Comparison of ENCODE assay signal across 10 mouse cellular contexts in genomic region chr9:106406443-106407078, GRCm38 (mm10). TPM values are rescaled to one million over a fixed set of nuclear protein-coding genes. Genes with fewer than 3 reads are reported as not detected.
DNase-seq lines count a peak whose midpoint lies in the region; ATAC-seq and TF ChIP-seq lines count a peak whose summit lies in the region.
"Had no signal": no experiment of that assay in that cellular context is flagged by ENCODE, and none has a peak within 500 bp of the region (broad histone marks: within the 10 kb centered on the region; RNA-seq: fewer than 3 reads in every experiment).

No protein-coding gene starts in this region.

- H3K27ac ChIP-seq in stomach, embryonic 14.5 days (ENCODE audit: low read length) = no peak overlapping the region
- no peak overlapping the region; the same call in 1 of the 2 replicates for H3K27ac ChIP-seq in stomach, postnatal 0 days (replicated peaks)
- no peak overlapping the region for H3K27ac ChIP-seq in kidney, postnatal 0 days
- H3K27ac ChIP-seq in hindbrain, embryonic 11.5 days (ENCODE audit: low read depth, low read length) = no peak overlapping the region

- no peak overlapping the region for H3K4me3 ChIP-seq in stomach, embryonic 14.5 days (ENCODE audit: low read depth, low read length)
- no peak overlapping the region for H3K4me3 ChIP-seq in stomach, postnatal 0 days (ENCODE audit: low read depth, low read length)
- no peak overlapping the region for H3K4me3 ChIP-seq in kidney, postnatal 0 days (replicated peaks; ENCODE audit: low read depth, low read length)
- no peak overlapping the region for H3K4me3 ChIP-seq in hindbrain, embryonic 11.5 days (ENCODE audit: low read depth, low read length)

- 0 out of 2 replicates have a peak, but pooled peaks cover 6% of the 10 kb centered on the region for H3K4me1 ChIP-seq in stomach, embryonic 14.5 days (ENCODE audit: control insufficient read depth, insufficient read depth, low read length)
- H3K4me1 ChIP-seq in stomach, postnatal 0 days (replicated peaks; ENCODE audit: control insufficient read depth, insufficient read depth) = 0 out of 2 replicates have a peak, but pooled peaks cover 3% of the 10 kb centered on the region
- peaks cover 18% of the 10 kb centered on the region for H3K4me1 ChIP-seq in kidney, postnatal 0 days (replicated peaks; ENCODE audit: insufficient read depth, low read length)
- H3K4me1 ChIP-seq in hindbrain, embryonic 11.5 days (replicated peaks; ENCODE audit: control insufficient read depth, insufficient read depth, low read length) = no peaks in the 10 kb centered on the region

- no peak overlapping the region for H3K9ac ChIP-seq in stomach, embryonic 14.5 days (replicated peaks; ENCODE audit: low read depth, low read length)
- no peak overlapping the region for H3K9ac ChIP-seq in stomach, postnatal 0 days (ENCODE audit: low read length)
- H3K9ac ChIP-seq in kidney, postnatal 0 days (ENCODE audit: low read depth, low read length) = no peak overlapping the region
- H3K9ac ChIP-seq in hindbrain, embryonic 11.5 days (ENCODE audit: low read depth, low read length) = no peak overlapping the region

- no peaks in the 10 kb centered on the region for H3K27me3 ChIP-seq in stomach, embryonic 14.5 days (ENCODE audit: control insufficient read depth, insufficient read depth, low read length)
- no peaks in the 10 kb centered on the region for H3K27me3 ChIP-seq in stomach, postnatal 0 days (ENCODE audit: control insufficient read depth, insufficient read depth, low read length)
- no peaks in the 10 kb centered on the region for H3K27me3 ChIP-seq in kidney, postnatal 0 days (ENCODE audit: insufficient read depth, low read length)
- H3K27me3 ChIP-seq in hindbrain, embryonic 11.5 days (ENCODE audit: control insufficient read depth, insufficient read depth, low read length) = no peaks in the 10 kb centered on the region

- H3K4me2 ChIP-seq in stomach, embryonic 14.5 days (replicated peaks; ENCODE audit: low read depth, low read length) = no peak overlapping the region
- H3K4me2 ChIP-seq in stomach, postnatal 0 days (replicated peaks; ENCODE audit: low read depth) = no peak overlapping the region
- H3K4me2 ChIP-seq in kidney, postnatal 0 days (ENCODE audit: low read length) = no peak overlapping the region
- H3K4me2 ChIP-seq in hindbrain, embryonic 11.5 days (replicated peaks; ENCODE audit: low read depth, low read length) = no peak overlapping the region

- no peak for TF ChIP-seq EP300 in stomach, postnatal 0 days (optimal IDR thresholded peaks at IDR 0.05)

- no peaks in the 10 kb centered on the region for H3K9me3 ChIP-seq in stomach, embryonic 14.5 days (ENCODE audit: control insufficient read depth, low read depth, low read length)
- no peaks in the 10 kb centered on the region for H3K9me3 ChIP-seq in stomach, postnatal 0 days (ENCODE audit: control insufficient read depth, low read length)
- no peaks in the 10 kb centered on the region for H3K9me3 ChIP-seq in kidney, postnatal 0 days (replicated peaks; ENCODE audit: low read length)
- no peaks in the 10 kb centered on the region for H3K9me3 ChIP-seq in hindbrain, embryonic 11.5 days (ENCODE audit: control insufficient read depth, low read length)

- WGBS in stomach, embryonic 14.5 days = 41% methylated on average over 8 of the region's 8 CpGs
- 36% methylated on average over 8 of the region's 8 CpGs for WGBS in stomach, postnatal 0 days
- WGBS in kidney, postnatal 0 days = 24% methylated on average over 8 of the region's 8 CpGs
- 63% methylated on average over 8 of the region's 8 CpGs for WGBS in hindbrain, embryonic 11.5 days

- ATAC-seq in stomach, embryonic 14.5 days (ENCODE audit: insufficient number of reproducible peaks, insufficient read depth, low FRiP score, low read depth) = peak; percentile 25; the same call in 1 of the 2 replicates
- ATAC-seq in stomach, postnatal 0 days (ENCODE audit: low FRiP score, low TSS enrichment) = no peak
- ATAC-seq in kidney, postnatal 0 days (replicated peaks; ENCODE audit: low FRiP score, low read depth) = 0 out of 2 replicates have a peak, but pooled peaks have one; percentile 25
- no peak for ATAC-seq in hindbrain, embryonic 11.5 days (ENCODE audit: low FRiP score)

- peak; percentile 43 for DNase-seq in adrenal gland, postnatal 10 days
- DNase-seq in adrenal gland, adult 18-20 months (ENCODE audit: low spot score in 2 of 2) = no peak
- no peak for DNase-seq in stomach, postnatal 0 days (ENCODE audit: low spot score)
- peak; percentile 31 for DNase-seq in kidney, postnatal 0 days (ENCODE audit: low spot score)
- DNase-seq in telencephalon, adult 2 months (ENCODE audit: low read depth, low spot score) = peak; percentile 55
- no peak for DNase-seq in hindbrain, embryonic 11.5 days (ENCODE audit: low spot score)
- DNase-seq in MN1 (ENCODE audit: low spot score) = no peak
- DNase-seq: cerebellum, postnatal 14 days; midbrain, embryonic 14.5 days had no signal

- H3K36me3 ChIP-seq in stomach, embryonic 14.5 days (ENCODE audit: control insufficient read depth, insufficient read depth, low read length) = no peaks in the 10 kb centered on the region
- H3K36me3 ChIP-seq in stomach, postnatal 0 days (ENCODE audit: control insufficient read depth, insufficient read depth, low read length) = no peaks in the 10 kb centered on the region
- H3K36me3 ChIP-seq in kidney, postnatal 0 days (ENCODE audit: insufficient read depth, low read length) = no peaks in the 10 kb centered on the region
- H3K36me3 ChIP-seq in hindbrain, embryonic 11.5 days (ENCODE audit: control insufficient read depth, insufficient read depth, low read length) = no peaks in the 10 kb centered on the region

- no peak for TF ChIP-seq CTCF in stomach, postnatal 0 days (IDR thresholded peaks at IDR 0.05; ENCODE audit: low read depth)
- no peak for TF ChIP-seq CTCF in kidney, postnatal 0 days (IDR thresholded peaks at IDR 0.05; ENCODE audit: low read depth)

RNA-seq across cellular contexts. Expression of gene Rpl29, which starts 22.7 kb away (rescaled TPM):
- 100 to 1,000 TPM; 485 to 490 TPM for total RNA-seq in adrenal gland, postnatal 10 days (2021)
- 100 to 1,000 TPM; 339 to 377 TPM for total RNA-seq in adrenal gland, adult 18-20 months (2021)
- 1,139 and 1,256 TPM in 2 replicates for polyA plus RNA-seq in stomach, embryonic 14.5 days (2014; fragmentation: Nextera tagmentation; extraction: Ambion mirVana)
- polyA plus RNA-seq in stomach, postnatal 0 days (2015; fragmentation: Nextera tagmentation; extraction: Ambion mirVana) = 810 and 847 TPM in 2 replicates
- 1,104 and 1,207 TPM in 2 replicates for polyA plus RNA-seq in kidney, postnatal 0 days (2015; fragmentation: Nextera tagmentation; extraction: Ambion mirVana)
- polyA plus RNA-seq in hindbrain, embryonic 11.5 days (2014; fragmentation: Nextera tagmentation; extraction: Ambion mirVana) = 882 and 903 TPM in 2 replicates

RNA-seq across cellular contexts. Expression of gene Acy1, which starts 31.6 kb away (rescaled TPM):
- 10 to 100 TPM; 21.3 to 23.1 TPM for total RNA-seq in adrenal gland, postnatal 10 days (2021)
- total RNA-seq in adrenal gland, adult 18-20 months (2021) = 10 to 100 TPM; 13.9 to 14.9 TPM
- 41.2 and 43.1 TPM in 2 replicates for polyA plus RNA-seq in stomach, embryonic 14.5 days (2014; fragmentation: Nextera tagmentation; extraction: Ambion mirVana)
- polyA plus RNA-seq in stomach, postnatal 0 days (2015; fragmentation: Nextera tagmentation; extraction: Ambion mirVana) = 20.7 and 23.9 TPM in 2 replicates
- 62.9 and 67.0 TPM in 2 replicates for polyA plus RNA-seq in kidney, postnatal 0 days (2015; fragmentation: Nextera tagmentation; extraction: Ambion mirVana)
- polyA plus RNA-seq in hindbrain, embryonic 11.5 days (2014; fragmentation: Nextera tagmentation; extraction: Ambion mirVana) = 26.4 and 30.3 TPM in 2 replicates

RNA-seq across cellular contexts. Expression of gene Dusp7, which starts 38.1 kb away (rescaled TPM):
- total RNA-seq in adrenal gland, postnatal 10 days (2021) = 10 to 100 TPM; 21.0 to 26.1 TPM
- 10 to 100 TPM; 11.8 to 22.2 TPM for total RNA-seq in adrenal gland, adult 18-20 months (2021)
- 22.4 and 24.9 TPM in 2 replicates for polyA plus RNA-seq in stomach, embryonic 14.5 days (2014; fragmentation: Nextera tagmentation; extraction: Ambion mirVana)
- 12.3 and 12.7 TPM in 2 replicates for polyA plus RNA-seq in stomach, postnatal 0 days (2015; fragmentation: Nextera tagmentation; extraction: Ambion mirVana)
- polyA plus RNA-seq in kidney, postnatal 0 days (2015; fragmentation: Nextera tagmentation; extraction: Ambion mirVana) = 15.1 and 15.8 TPM in 2 replicates
- 25.0 and 25.8 TPM in 2 replicates for polyA plus RNA-seq in hindbrain, embryonic 11.5 days (2014; fragmentation: Nextera tagmentation; extraction: Ambion mirVana)

RNA-seq across cellular contexts. Expression of gene Abhd14b, which starts 40.7 kb away (rescaled TPM):
- total RNA-seq in adrenal gland, postnatal 10 days (2021) = 10 to 100 TPM; 30.7 to 32.6 TPM
- 10 to 100 TPM; 29.6 to 43.4 TPM for total RNA-seq in adrenal gland, adult 18-20 months (2021)
- 26.3 and 32.6 TPM in 2 replicates for polyA plus RNA-seq in stomach, embryonic 14.5 days (2014; fragmentation: Nextera tagmentation; extraction: Ambion mirVana)
- 39.0 and 46.0 TPM in 2 replicates for polyA plus RNA-seq in stomach, postnatal 0 days (2015; fragmentation: Nextera tagmentation; extraction: Ambion mirVana)
- polyA plus RNA-seq in kidney, postnatal 0 days (2015; fragmentation: Nextera tagmentation; extraction: Ambion mirVana) = 72.8 and 75.2 TPM in 2 replicates
- polyA plus RNA-seq in hindbrain, embryonic 11.5 days (2014; fragmentation: Nextera tagmentation; extraction: Ambion mirVana) = 4.2 and 6.0 TPM in 2 replicates

RNA-seq across cellular contexts. Expression of gene Abhd14a, which starts 40.9 kb away (rescaled TPM):
- total RNA-seq in adrenal gland, postnatal 10 days (2021) = 10 to 100 TPM; 20.6 to 24.6 TPM
- 10 to 100 TPM; 18.3 to 21.3 TPM for total RNA-seq in adrenal gland, adult 18-20 months (2021)
- polyA plus RNA-seq in stomach, embryonic 14.5 days (2014; fragmentation: Nextera tagmentation; extraction: Ambion mirVana) = 52.3 and 57.1 TPM in 2 replicates
- polyA plus RNA-seq in stomach, postnatal 0 days (2015; fragmentation: Nextera tagmentation; extraction: Ambion mirVana) = 23.1 and 23.2 TPM in 2 replicates
- 57.0 and 60.8 TPM in 2 replicates for polyA plus RNA-seq in kidney, postnatal 0 days (2015; fragmentation: Nextera tagmentation; extraction: Ambion mirVana)
- 31.2 and 34.7 TPM in 2 replicates for polyA plus RNA-seq in hindbrain, embryonic 11.5 days (2014; fragmentation: Nextera tagmentation; extraction: Ambion mirVana)

Comparison
In these comparisons a context has a peak if more than half of its experiments do, and no peak if none do; other contexts are left out.
1. DNase-seq: peak in adrenal gland, postnatal 10 days (single experiment), kidney, postnatal 0 days (single experiment) and telencephalon, adult 2 months (single experiment); none in adrenal gland, adult 18-20 months (0 of 2), stomach, postnatal 0 days (single experiment), hindbrain, embryonic 11.5 days (single experiment) and MN1 (single experiment).
2. ATAC-seq: peak in stomach, embryonic 14.5 days (single experiment) and kidney, postnatal 0 days (single experiment); none in stomach, postnatal 0 days (single experiment) and hindbrain, embryonic 11.5 days (single experiment).